Mouse (Mus musculus): Measurements from ENCODE around the gene Tmem178b. TPM values are rescaled to one million over a fixed set of nuclear protein-coding genes. Genes with fewer than 3 reads are reported as not detected.

Gene Tmem178b
- polyA plus RNA-seq, 1 experiment from 2014 or later: 0.48 TPM

GRCm38 (mm10) chr6:40145601-40146000 lies 272.5 kb downstream of the Tmem178b start:
- WGBS: 86% methylated on average over 3 of the region's 3 CpGs
- Histone ChIP-seq H3K27me3 (no peaks in the 10 kb centered on the region), H3K4me1 (no peaks in the 10 kb centered on the region)

GRCm38 (mm10) chr6:40152241-40152640 lies 279.2 kb downstream of the Tmem178b start:
- no peaks in the 10 kb centered on the region for H3K4me1 ChIP-seq
- 93% methylated on average over 8 of the region's 8 CpGs for WGBS
- no peaks in the 10 kb centered on the region for H3K27me3 ChIP-seq
- H3K9me3 ChIP-seq (replicated peaks): no peaks in the 10 kb centered on the region
- H3K4me3 ChIP-seq (replicated peaks): no peak overlapping the region
- ATAC-seq (replicated peaks; ENCODE audit: low FRiP score): no peak
- H3K4me2 ChIP-seq: no peak overlapping the region
- H3K36me3 ChIP-seq: no peaks in the 10 kb centered on the region
- H3K9ac ChIP-seq: no peak overlapping the region
- no peak overlapping the region for H3K27ac ChIP-seq

More at GRCm38 (mm10) chr6:40145601-40146000, 272.5 kb downstream of the Tmem178b start:
- no peak overlapping the region for H3K27ac ChIP-seq
- H3K4me2 ChIP-seq: no peak overlapping the region
- H3K4me3 ChIP-seq (replicated peaks): no peak overlapping the region
- H3K9ac ChIP-seq: no peak overlapping the region
- no peaks in the 10 kb centered on the region for H3K9me3 ChIP-seq (replicated peaks)
- no peak for ATAC-seq (replicated peaks; ENCODE audit: low FRiP score)
- no peaks in the 10 kb centered on the region for H3K36me3 ChIP-seq

GRCm38 (mm10) chr6:40161381-40161780 lies 288.3 kb downstream of the Tmem178b start:
- ATAC-seq (replicated peaks; ENCODE audit: low FRiP score): no peak

GRCm38 (mm10) chr6:40173559-40173958 lies 300.5 kb downstream of the Tmem178b start:
- H3K4me2 ChIP-seq: no peak overlapping the region
- no peaks in the 10 kb centered on the region for H3K4me1 ChIP-seq
- H3K4me3 ChIP-seq (replicated peaks): no peak overlapping the region
- WGBS: 69% methylated on average over 6 of the region's 6 CpGs
- H3K9me3 ChIP-seq (replicated peaks): no peaks in the 10 kb centered on the region
- no peaks in the 10 kb centered on the region for H3K27me3 ChIP-seq
- no peak overlapping the region for H3K9ac ChIP-seq
- no peak overlapping the region for H3K27ac ChIP-seq
- no peaks in the 10 kb centered on the region for H3K36me3 ChIP-seq
- ATAC-seq (replicated peaks; ENCODE audit: low FRiP score): no peak

More at GRCm38 (mm10) chr6:40161381-40161780, 288.3 kb downstream of the Tmem178b start:
- no peak overlapping the region for H3K4me2 ChIP-seq
- no peaks in the 10 kb centered on the region for H3K9me3 ChIP-seq (replicated peaks)
- no peak overlapping the region for H3K4me3 ChIP-seq (replicated peaks)
- no peaks in the 10 kb centered on the region for H3K27me3 ChIP-seq
- H3K9ac ChIP-seq: no peak overlapping the region
- H3K36me3 ChIP-seq: no peaks in the 10 kb centered on the region
- H3K27ac ChIP-seq: no peak overlapping the region
- no peaks in the 10 kb centered on the region for H3K4me1 ChIP-seq
- WGBS: 81% methylated on average over 5 of the region's 5 CpGs

GRCm38 (mm10) chr6:40177870-40178269 lies 304.8 kb downstream of the Tmem178b start:
- no peak overlapping the region for H3K27ac ChIP-seq
- H3K27me3 ChIP-seq: no peaks in the 10 kb centered on the region
- H3K4me2 ChIP-seq: no peak overlapping the region
- 62% methylated on average over 4 of the region's 4 CpGs for WGBS
- no peak overlapping the region for H3K4me3 ChIP-seq (replicated peaks)
- no peak overlapping the region for H3K9ac ChIP-seq
- H3K9me3 ChIP-seq (replicated peaks): no peaks in the 10 kb centered on the region
- ATAC-seq (replicated peaks; ENCODE audit: low FRiP score): no peak
- no peaks in the 10 kb centered on the region for H3K36me3 ChIP-seq
- no peaks in the 10 kb centered on the region for H3K4me1 ChIP-seq

- H3K9me3 ChIP-seq (replicated peaks): no peaks in the 10 kb centered on the region
- H3K4me3 ChIP-seq (replicated peaks): no peak overlapping the region
- 78% methylated on average over 4 of the region's 4 CpGs for WGBS
- H3K9ac ChIP-seq: no peak overlapping the region
- H3K4me1 ChIP-seq: no peaks in the 10 kb centered on the region
- H3K4me2 ChIP-seq: no peak overlapping the region
- H3K36me3 ChIP-seq: no peaks in the 10 kb centered on the region
- no peaks in the 10 kb centered on the region for H3K27me3 ChIP-seq
- no peak for ATAC-seq (replicated peaks; ENCODE audit: low FRiP score)
- H3K27ac ChIP-seq: no peak overlapping the region
These were observed 307.5 kb downstream of the Tmem178b start for GRCm38 (mm10) chr6:40180551-40180950.

GRCm38 (mm10) chr6:40200661-40201060 lies 327.6 kb downstream of the Tmem178b start:
- Histone ChIP-seq H3K36me3 (no peaks in the 10 kb centered on the region), H3K27me3 (no peaks in the 10 kb centered on the region), H3K27ac (no peak overlapping the region), H3K9ac (no peak overlapping the region), H3K4me3 (replicated peaks) (no peak overlapping the region), H3K9me3 (replicated peaks) (no peaks in the 10 kb centered on the region), H3K4me1 (no peaks in the 10 kb centered on the region), H3K4me2 (no peak overlapping the region)
- 68% methylated on average over 3 of the region's 3 CpGs for WGBS
- ATAC-seq (replicated peaks; ENCODE audit: low FRiP score): no peak

- Histone ChIP-seq H3K4me1 (no peaks in the 10 kb centered on the region), H3K27ac (no peak overlapping the region), H3K4me2 (no peak overlapping the region), H3K9ac (no peak overlapping the region), H3K36me3 (no peaks in the 10 kb centered on the region), H3K9me3 (replicated peaks) (no peaks in the 10 kb centered on the region), H3K4me3 (replicated peaks) (no peak overlapping the region), H3K27me3 (no peaks in the 10 kb centered on the region)
- ATAC-seq (replicated peaks; ENCODE audit: low FRiP score): no peak
- 57% methylated on average over 2 of the region's 2 CpGs for WGBS
These were observed 329.5 kb downstream of the Tmem178b start for GRCm38 (mm10) chr6:40202602-40203001.

- 83% methylated on average over 2 of the region's 2 CpGs for WGBS
- no peaks in the 10 kb centered on the region for H3K36me3 ChIP-seq
- no peaks in the 10 kb centered on the region for H3K27me3 ChIP-seq
- no peaks in the 10 kb centered on the region for H3K4me1 ChIP-seq
- no peaks in the 10 kb centered on the region for H3K9me3 ChIP-seq (replicated peaks)
- H3K4me2 ChIP-seq: no peak overlapping the region
- H3K9ac ChIP-seq: no peak overlapping the region
- no peak for ATAC-seq (replicated peaks; ENCODE audit: low FRiP score)
- no peak overlapping the region for H3K4me3 ChIP-seq (replicated peaks)
- H3K27ac ChIP-seq: no peak overlapping the region
These were observed 332.3 kb downstream of the Tmem178b start for GRCm38 (mm10) chr6:40205380-40205779.

GRCm38 (mm10) chr6:40208014-40208413 lies 334.9 kb downstream of the Tmem178b start:
- WGBS: 86% methylated on average over 3 of the region's 3 CpGs
- no peaks in the 10 kb centered on the region for H3K36me3 ChIP-seq
- no peak overlapping the region for H3K4me2 ChIP-seq
- H3K27me3 ChIP-seq: no peaks in the 10 kb centered on the region
- no peak overlapping the region for H3K4me3 ChIP-seq (replicated peaks)
- H3K4me1 ChIP-seq: no peaks in the 10 kb centered on the region
- ATAC-seq (replicated peaks; ENCODE audit: low FRiP score): no peak
- no peak overlapping the region for H3K27ac ChIP-seq
- H3K9me3 ChIP-seq (replicated peaks): no peaks in the 10 kb centered on the region
- H3K9ac ChIP-seq: no peak overlapping the region

GRCm38 (mm10) chr6:40209172-40209571 lies 336.1 kb downstream of the Tmem178b start:
- no peak overlapping the region for H3K9ac ChIP-seq
- H3K4me1 ChIP-seq: no peaks in the 10 kb centered on the region
- H3K9me3 ChIP-seq (replicated peaks): no peaks in the 10 kb centered on the region
- no peak overlapping the region for H3K4me2 ChIP-seq
- WGBS: 42% methylated on average over 2 of the region's 2 CpGs
- H3K27me3 ChIP-seq: no peaks in the 10 kb centered on the region
- H3K4me3 ChIP-seq (replicated peaks): no peak overlapping the region
- no peak for ATAC-seq (replicated peaks; ENCODE audit: low FRiP score)
- no peaks in the 10 kb centered on the region for H3K36me3 ChIP-seq
- no peak overlapping the region for H3K27ac ChIP-seq

- Histone ChIP-seq H3K27ac (no peak overlapping the region), H3K9ac (no peak overlapping the region), H3K27me3 (no peaks in the 10 kb centered on the region), H3K9me3 (replicated peaks) (no peaks in the 10 kb centered on the region), H3K4me2 (no peak overlapping the region), H3K4me3 (replicated peaks) (no peak overlapping the region), H3K36me3 (no peaks in the 10 kb centered on the region), H3K4me1 (no peaks in the 10 kb centered on the region)
- ATAC-seq (replicated peaks; ENCODE audit: low FRiP score): no peak
- WGBS: 96% methylated on average over 12 of the region's 12 CpGs
These were observed 344.1 kb downstream of the Tmem178b start for GRCm38 (mm10) chr6:40217154-40217553.

GRCm38 (mm10) chr6:40217651-40218050 lies 344.6 kb downstream of the Tmem178b start:
- Histone ChIP-seq H3K4me2 (no peak overlapping the region), H3K4me1 (no peaks in the 10 kb centered on the region), H3K4me3 (replicated peaks) (no peak overlapping the region), H3K9ac (no peak overlapping the region), H3K27me3 (no peaks in the 10 kb centered on the region), H3K36me3 (no peaks in the 10 kb centered on the region), H3K27ac (no peak overlapping the region), H3K9me3 (replicated peaks) (no peaks in the 10 kb centered on the region)
- WGBS: 91% methylated on average over 3 of the region's 3 CpGs
- no peak for ATAC-seq (replicated peaks; ENCODE audit: low FRiP score)
